Mouse (Mus musculus) megakaryocyte progenitor cell, adult 5-6 weeks (primary cell): ENCODE measurements at regions not wholly inside any gene's neighbourhood (a gene's known extent, or its start where the extent isn't known, plus 50 kb on each side); places are given as distances from the start of the nearest gene placed in this dataset.
A peak's percentile ranks its signal among the peaks of the same experiment; 100 is the strongest.

ENCODE experiments used
- ATAC-seq: replicated peaks from 2 replicates; pipeline ENCODE4 v1.8.0; 2016; ENCODE audit warnings: mild to moderate bottlenecking, moderate TSS enrichment, inconsistent platforms; ENCODE audit not compliant: poor library complexity

DNA sequence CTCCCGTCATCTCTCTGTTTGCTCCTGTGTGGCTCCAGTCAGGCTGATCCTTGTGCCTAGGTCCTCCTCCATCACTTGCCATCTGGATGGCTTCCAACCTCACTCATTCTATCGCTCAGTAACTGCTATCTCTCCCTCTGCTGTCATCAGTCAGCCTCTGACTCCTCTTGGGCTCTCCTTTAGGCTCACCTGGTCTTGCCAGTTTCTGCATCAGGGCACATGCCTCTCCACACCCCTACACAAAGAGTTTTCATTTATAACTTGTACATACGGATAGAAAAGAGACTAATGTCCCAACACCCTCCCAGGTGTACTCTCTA is 2664.7 kb upstream of the Lrrc6 start:
- ATAC-seq = 0 out of 2 replicates have a peak, but pooled peaks have one; percentile 14

DNA sequence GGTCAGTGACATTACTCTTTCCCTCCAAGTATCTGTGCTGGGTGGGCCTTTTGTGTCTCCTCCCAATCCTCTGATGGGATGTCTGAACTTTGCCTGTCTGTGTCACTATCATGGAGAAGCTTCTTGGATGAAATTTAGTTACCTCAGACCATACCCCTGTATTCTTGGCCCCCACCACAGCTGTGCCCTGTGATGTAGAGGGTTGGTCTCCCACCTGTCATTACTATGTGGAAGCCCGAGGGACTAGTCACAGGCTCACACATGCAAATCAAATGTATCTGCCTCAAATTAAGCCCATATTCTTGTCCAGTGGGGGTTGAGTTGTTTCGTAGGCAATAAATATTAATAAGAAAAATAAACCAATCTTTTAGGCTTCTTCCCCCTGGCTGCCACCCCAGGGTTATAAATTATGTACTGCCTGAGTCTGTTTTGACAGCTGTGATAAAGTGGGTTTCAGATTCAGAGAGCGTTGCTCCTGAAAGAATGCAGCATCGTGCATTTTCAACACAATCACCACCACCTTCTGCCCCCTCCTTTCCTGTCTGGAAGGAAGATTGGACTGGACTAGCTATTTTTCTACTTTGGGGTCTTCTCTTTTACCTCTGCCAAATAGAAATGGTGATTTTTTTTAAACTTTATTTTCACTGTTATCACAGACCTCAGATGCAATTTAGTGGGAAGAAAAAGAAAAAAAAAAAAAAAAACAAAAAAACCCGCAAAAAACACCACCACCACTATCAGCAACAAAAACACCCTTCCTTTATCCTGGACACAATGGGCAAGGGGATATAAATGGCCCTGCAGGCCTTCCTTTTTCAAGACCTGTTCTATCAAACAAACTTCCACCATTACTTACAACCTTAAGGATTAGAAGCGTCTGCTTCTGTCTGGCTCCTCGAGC is 2664.1 kb upstream of the Lrrc6 start:
- peak; percentile 44; the same call in 1 of the 2 replicates for ATAC-seq

DNA sequence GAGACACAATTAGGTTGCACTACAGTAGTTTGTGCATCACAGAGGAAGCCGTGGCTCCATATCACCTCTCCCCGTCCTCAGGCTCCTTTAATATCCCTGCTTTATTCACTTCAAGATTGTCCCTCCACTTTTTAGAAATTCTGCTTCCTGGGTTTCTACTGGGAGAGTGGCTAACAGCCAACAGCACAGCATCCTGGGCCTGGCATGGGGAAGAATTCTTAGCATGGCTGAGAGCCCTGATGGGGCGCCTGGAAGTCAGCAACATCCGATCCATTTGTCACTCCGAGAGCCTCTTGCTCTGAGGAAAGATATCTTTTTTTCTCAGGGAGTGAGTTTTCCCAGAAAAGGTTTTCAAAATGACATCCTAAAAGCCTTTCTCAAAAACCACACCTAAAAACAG is 2660.3 kb upstream of the Lrrc6 start:
- ATAC-seq = no peak

DNA sequence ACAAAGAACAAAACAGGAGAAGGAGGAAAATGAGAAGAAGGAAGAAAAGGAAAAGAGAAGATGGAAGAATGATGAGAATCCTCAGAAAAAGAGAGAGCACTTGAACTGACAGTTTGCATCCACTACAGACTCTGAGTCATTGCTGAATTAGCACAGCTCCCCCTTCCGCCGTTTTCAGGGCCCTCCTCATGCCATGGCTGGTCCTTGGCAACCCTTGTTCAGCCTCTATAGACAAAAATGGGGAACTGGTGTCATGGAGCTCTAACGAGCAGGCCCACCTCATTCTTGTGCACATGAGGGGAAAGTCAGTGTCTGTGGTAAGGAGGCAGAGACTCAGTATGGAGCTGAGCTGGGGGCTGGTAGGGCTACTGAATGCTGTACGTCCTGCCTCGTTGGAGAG is 2657.4 kb upstream of the Lrrc6 start:
- peak; percentile 52 for ATAC-seq
